Mouse (Mus musculus) testis, adult 2 months (tissue): ENCODE measurements around the gene Agfg2. TPM values are rescaled to one million over a fixed set of nuclear protein-coding genes. Genes with fewer than 3 reads are reported as not detected.

Experiments used
- H3K27ac ChIP-seq: fragments of 200-500 bp; 2 replicates; pipeline ENCODE4 v1.5.1; 2012; ENCODE audit warnings: low read depth, low read length; ENCODE audit not compliant: control insufficient read depth, insufficient read depth
- H3K27me3 ChIP-seq: fragments of 200-500 bp; 2 replicates; pipeline ENCODE4 v1.6.1; 2012; ENCODE audit warnings: mild to moderate bottlenecking, low read length, moderate library complexity; ENCODE audit not compliant: control insufficient read depth, insufficient read depth
- H3K36me3 ChIP-seq: fragments of 200-500 bp; 2 replicates; pipeline ENCODE4 v1.6.1; 2012; ENCODE audit warnings: mild to moderate bottlenecking, low read length; ENCODE audit not compliant: control insufficient read depth, insufficient read depth
- H3K4me1 ChIP-seq: fragments of 200-500 bp; 2 replicates; pipeline ENCODE4 v1.6.1; 2012; ENCODE audit warnings: low read length; ENCODE audit not compliant: control insufficient read depth, insufficient read depth
- H3K4me3 ChIP-seq: fragments of 200-500 bp; 2 replicates; pipeline ENCODE4 v1.5.1; 2012; ENCODE audit warnings: low read depth, mild to moderate bottlenecking, low read length, moderate library complexity, mixed read lengths; ENCODE audit not compliant: control insufficient read depth
- CTCF ChIP-seq: fragments of 200-500 bp; IDR thresholded peaks from 2 replicates; pipeline ENCODE4 v1.5.1; 2012; ENCODE audit warnings: low read depth, mild to moderate bottlenecking, inconsistent platforms, low read length, moderate library complexity; ENCODE audit not compliant: control insufficient read depth, insufficient read depth, insufficient replicate concordance
- POLR2A ChIP-seq: fragments of 200-500 bp; IDR thresholded peaks from 2 replicates; pipeline ENCODE4 v1.6.1; 2012; ENCODE audit warnings: low read depth, mild to moderate bottlenecking, inconsistent platforms, low read length, moderate library complexity; ENCODE audit not compliant: control insufficient read depth
- polyA plus RNA-seq: library from polyadenylated mRNA; depleted of rRNA; stranded (reverse); fragments of >200 nt; gene quantifications from 2 replicates; pipeline ENCODE4 v1.2.3, GENCODE M21; 2012; rRNA removed

Agfg2 gene
- polyA plus RNA-seq, 1 experiment: 12.0 TPM

- Histone ChIP-seq H3K27ac (no peak overlapping the region), H3K4me1 (peaks cover 26% of the 10 kb centered on the region), H3K4me3 (peak overlapping the region; percentile 50), H3K36me3 (no peaks in the 10 kb centered on the region), H3K27me3 (no peaks in the 10 kb centered on the region)
- TF ChIP-seq POLR2A: no peak
- no peak for TF ChIP-seq CTCF
Observed at GRCm38 (mm10) chr5:137607860-137608653, 76.5 kb downstream of the Agfg2 start.

- Histone ChIP-seq H3K36me3 (no peaks in the 10 kb centered on the region), H3K27ac (peak overlapping the region; percentile 99), H3K4me3 (peak overlapping the region; percentile 96), H3K27me3 (no peaks in the 10 kb centered on the region), H3K4me1 (peaks cover 15% of the 10 kb centered on the region)
- TF ChIP-seq POLR2A: no peak
- no peak for TF ChIP-seq CTCF
Observed at GRCm38 (mm10) chr5:137601365-137601729, 83.2 kb downstream of the Agfg2 start.

- H3K4me3 ChIP-seq: peak within 1 kb of the TSS; percentile 96
- no peaks in the 10 kb centered on the region for H3K27me3 ChIP-seq
- H3K4me1 ChIP-seq: peaks cover 15% of the 10 kb centered on the region
Observed at GRCm38 (mm10) chr5:137600619-137601364, 83.7 kb downstream of the Agfg2 start, which contains the start of gene Mospd3. TSS of gene Mospd3 (minus strand) at chr5:137601058.

More at GRCm38 (mm10) chr5:137600619-137601364, 83.7 kb downstream of the Agfg2 start, which contains the start of gene Mospd3:
- Histone ChIP-seq H3K36me3 (no peaks in the 10 kb centered on the region), H3K27ac (peak within 1 kb of the TSS; percentile 99)
- TF ChIP-seq CTCF: no peak
- no peak; the same call in none of the 2 replicates for TF ChIP-seq POLR2A

Other genes starting within 250 kb of the Agfg2 start
- gene Zan, start 207.7 kb downstream of the Agfg2 start, polyA plus RNA-seq: 10.2 and 11.5 TPM in 2 replicates
- gene Pop7, start 182.2 kb downstream of the Agfg2 start, polyA plus RNA-seq: 10.2 and 12.7 TPM in 2 replicates
- 11.5 and 12.0 TPM in 2 replicates for gene Gigyf1, start 166.2 kb downstream of the Agfg2 start, polyA plus RNA-seq
- not detected in 2 replicates for gene Epo, start 151.5 kb downstream of the Agfg2 start, polyA plus RNA-seq
- gene Gnb2, start 151.2 kb downstream of the Agfg2 start, polyA plus RNA-seq: 369 and 402 TPM in 2 replicates
- 0.25 TPM in 2 replicates for gene Actl6b, start 131.2 kb downstream of the Agfg2 start, polyA plus RNA-seq
- gene Tfr2, start 114.9 kb downstream of the Agfg2 start, polyA plus RNA-seq: 4.5 and 5.2 TPM in 2 replicates
- gene Mospd3, start 83.7 kb downstream of the Agfg2 start, polyA plus RNA-seq: 43.0 and 45.2 TPM in 2 replicates
- 98.5 and 102 TPM in 2 replicates for gene Pcolce, start 70.9 kb downstream of the Agfg2 start, polyA plus RNA-seq
- 175 and 181 TPM in 2 replicates for gene Fbxo24, start 55.7 kb downstream of the Agfg2 start, polyA plus RNA-seq
- gene Lrch4, start 55.6 kb downstream of the Agfg2 start, polyA plus RNA-seq: 131 and 139 TPM in 2 replicates
- 15.0 and 15.6 TPM in 2 replicates for gene Gm20605, start 55.6 kb downstream of the Agfg2 start, polyA plus RNA-seq
- 37.9 and 42.4 TPM in 2 replicates for gene Sap25, start 43.4 kb downstream of the Agfg2 start, polyA plus RNA-seq
- gene Irs3, start 39.0 kb downstream of the Agfg2 start, polyA plus RNA-seq: 0.22 and 0.24 TPM in 2 replicates
- gene Nyap1, start 56.9 kb upstream of the Agfg2 start, polyA plus RNA-seq: 0.97 and 0.98 TPM in 2 replicates
- gene Tsc22d4, start 61.0 kb upstream of the Agfg2 start, polyA plus RNA-seq: 423 and 435 TPM in 2 replicates
- 48.3 and 60.4 TPM in 2 replicates for gene Ppp1r35, start 94.1 kb upstream of the Agfg2 start, polyA plus RNA-seq
- gene Mepce, start 102.9 kb upstream of the Agfg2 start, polyA plus RNA-seq: 103 and 114 TPM in 2 replicates
- 10.9 and 12.3 TPM in 2 replicates for gene Zcwpw1, start 103.1 kb upstream of the Agfg2 start, polyA plus RNA-seq
- gene Pilra, start 151.6 kb upstream of the Agfg2 start, polyA plus RNA-seq: 2.5 and 4.4 TPM in 2 replicates
- gene Pilrb1, start 173.4 kb upstream of the Agfg2 start, polyA plus RNA-seq: 0.89 TPM in 1 of 2 replicates, not detected in the other
- not detected in 2 replicates for gene Pilrb2, start 187.1 kb upstream of the Agfg2 start, polyA plus RNA-seq
- gene Cyp3a13, start 236.9 kb upstream of the Agfg2 start, polyA plus RNA-seq: not detected in 2 replicates